Mouse (Mus musculus) lung, postnatal 0 days (tissue): ENCODE data around the gene Cd86.

Experiments used
- CTCF ChIP-seq: IDR thresholded peaks from 2 replicates; pipeline ENCODE4 v1.5.1; 2016; ENCODE audit warnings: antibody characterized with exemption, mild to moderate bottlenecking
- EP300 ChIP-seq: IDR thresholded peaks from 2 replicates; pipeline ENCODE4 v1.6.1; 2016; ENCODE audit warnings: antibody characterized with exemption, mild to moderate bottlenecking, control low read depth

GRCm38 (mm10) chr16:36709405-36709804 lies 43.5 kb upstream of the Cd86 start:
- TF ChIP-seq CTCF (no peak), EP300 (no peak)
